Mouse (Mus musculus) E14TG2a.4 (cell line): ENCODE measurements around the gene Ttc30b.

Experiments
- CTCF ChIP-seq: conservative IDR thresholded peaks from 2 replicates; pipeline ENCODE4 v1.5.1; 2014; ENCODE audit warnings: low read length
- NANOG ChIP-seq: IDR thresholded peaks from 2 replicates; pipeline ENCODE4 v1.6.1; 2014; ENCODE audit warnings: borderline replicate concordance, low read length, mixed read lengths
- POU5F1 ChIP-seq: IDR thresholded peaks from 2 replicates; pipeline ENCODE4 v1.6.1; 2014; ENCODE audit warnings: low read length, borderline replicate concordance

- TF ChIP-seq CTCF = no peak
- no peak for TF ChIP-seq NANOG
- no peak for TF ChIP-seq POU5F1
These were observed 46.4 kb downstream of the Ttc30b start for GRCm38 (mm10) chr2:75891981-75892380.
